Mouse (Mus musculus) heart, embryonic 15.5 days (tissue): ENCODE measurements at regions not wholly inside any gene's neighbourhood (a gene's known extent, or its start where the extent isn't known, plus 50 kb on each side); places are given as distances from the start of the nearest gene placed in this dataset.

ENCODE experiments used
- ATAC-seq: fragments of 200-750 bp; cut with Nextera tagmentation; replicated peaks from 2 replicates; pipeline ENCODE4 v1.8.0; 2017; ENCODE audit warnings: low read depth, moderate TSS enrichment; ENCODE audit not compliant: insufficient number of reproducible peaks, insufficient read depth, low FRiP score
- H3K27ac ChIP-seq: fragments of 300-500 bp; sonication (generic); 2 replicates; pipeline ENCODE4 v1.5.1; 2015; ENCODE audit warnings: mild to moderate bottlenecking, inconsistent platforms
- H3K27me3 ChIP-seq: fragments of 300-500 bp; sonication (generic); 2 replicates; pipeline ENCODE4 v1.6.1; 2015; ENCODE audit warnings: inconsistent platforms
- H3K36me3 ChIP-seq: fragments of 300-500 bp; sonication (generic); 2 replicates; pipeline ENCODE4 v1.6.1; 2015; ENCODE audit warnings: mild to moderate bottlenecking, inconsistent platforms
- H3K4me1 ChIP-seq: fragments of 300-500 bp; sonication (generic); replicated peaks from 2 replicates; pipeline ENCODE4 v1.6.1; 2015; ENCODE audit warnings: inconsistent platforms
- H3K4me2 ChIP-seq: fragments of 300-500 bp; sonication (generic); 2 replicates; pipeline ENCODE4 v1.6.1; 2015; ENCODE audit warnings: inconsistent platforms, mild to moderate bottlenecking, moderate library complexity
- H3K4me3 ChIP-seq: fragments of 300-500 bp; sonication (generic); 2 replicates; pipeline ENCODE4 v1.5.1; 2015; ENCODE audit warnings: mild to moderate bottlenecking, inconsistent platforms
- H3K9ac ChIP-seq: fragments of 300-500 bp; sonication (generic); 2 replicates; pipeline ENCODE4 v1.6.1; 2015; ENCODE audit warnings: mild to moderate bottlenecking, inconsistent platforms
- H3K9me3 ChIP-seq: fragments of 300-500 bp; sonication (generic); replicated peaks from 2 replicates; pipeline ENCODE4 v1.6.1; 2016; ENCODE audit warnings: inconsistent platforms
- WGBS: fragments of 180-500 bp; shearing (Covaris S2); methylation state at CpG from one replicate; pipeline ENCODE4 v1.1.7; 2015; ENCODE audit warnings: mixed read lengths; 5-methylcytosine and 5-hydroxymethylcytosine counted together

GRCm38 (mm10) chr1:51643640-51644039, 165.4 kb upstream of the Nabp1 start:
- Histone ChIP-seq H3K27me3 (no peaks in the 10 kb centered on the region), H3K27ac (no peak overlapping the region), H3K36me3 (no peaks in the 10 kb centered on the region), H3K4me1 (no peaks in the 10 kb centered on the region), H3K4me2 (no peak overlapping the region), H3K4me3 (no peak overlapping the region), H3K9ac (no peak overlapping the region), H3K9me3 (no peaks in the 10 kb centered on the region)
- ATAC-seq, result no peak
- 31% methylated on average over 3 of the region's 3 CpGs for WGBS

- Histone ChIP-seq H3K27me3 (no peaks in the 10 kb centered on the region), H3K36me3 (no peaks in the 10 kb centered on the region), H3K4me3 (no peak overlapping the region), H3K4me2 (no peak overlapping the region), H3K4me1 (peaks cover 7% of the 10 kb centered on the region), H3K27ac (no peak overlapping the region), H3K9ac (no peak overlapping the region), H3K9me3 (no peaks in the 10 kb centered on the region)
- ATAC-seq, result no peak
- 65% methylated on average over 6 of the region's 6 CpGs for WGBS
These were observed 160.5 kb upstream of the Nabp1 start for GRCm38 (mm10) chr1:51638519-51639302.

- no peak for ATAC-seq
- peaks cover 7% of the 10 kb centered on the region for H3K4me1 ChIP-seq
- no peaks in the 10 kb centered on the region for H3K27me3 ChIP-seq
- H3K27ac ChIP-seq, result no peak overlapping the region
- H3K4me3 ChIP-seq, result no peak overlapping the region
- no peak overlapping the region for H3K4me2 ChIP-seq
- H3K9ac ChIP-seq, result no peak overlapping the region
- WGBS, result 56% methylated on average over 7 of the region's 7 CpGs
- H3K36me3 ChIP-seq, result no peaks in the 10 kb centered on the region
- no peaks in the 10 kb centered on the region for H3K9me3 ChIP-seq
These were observed 157.8 kb upstream of the Nabp1 start for GRCm38 (mm10) chr1:51635881-51636515.

DNA sequence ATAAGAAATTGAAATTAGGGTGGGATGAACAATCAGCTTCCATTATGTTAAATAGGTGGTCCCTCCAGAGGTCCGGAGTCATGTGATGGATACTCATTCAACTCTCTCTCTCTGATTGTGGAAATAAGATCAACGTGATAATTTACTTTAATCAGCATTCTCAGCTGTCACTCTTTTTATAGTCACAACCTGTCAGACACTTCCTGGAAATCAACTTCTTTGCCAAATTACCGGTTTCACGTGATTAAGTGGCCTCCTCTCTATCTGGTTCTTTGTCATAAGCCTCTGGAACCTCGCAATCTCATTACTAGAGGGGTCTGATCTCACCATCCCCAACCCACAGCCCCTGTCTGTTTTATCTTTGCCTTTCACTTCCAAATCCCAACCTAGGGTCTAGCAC, 155.6 kb upstream of the Nabp1 start:
- peaks cover 7% of the 10 kb centered on the region for H3K4me1 ChIP-seq
- no peaks in the 10 kb centered on the region for H3K9me3 ChIP-seq
- no peak overlapping the region for H3K9ac ChIP-seq
- 71% methylated on average over 5 of the region's 5 CpGs for WGBS
- ATAC-seq, result no peak
- H3K27me3 ChIP-seq, result no peaks in the 10 kb centered on the region
- H3K27ac ChIP-seq, result no peak overlapping the region
- no peak overlapping the region for H3K4me3 ChIP-seq
- H3K36me3 ChIP-seq, result no peaks in the 10 kb centered on the region
- H3K4me2 ChIP-seq, result no peak overlapping the region

GRCm38 (mm10) chr1:51632851-51633250, 154.6 kb upstream of the Nabp1 start:
- no peak overlapping the region for H3K9ac ChIP-seq
- no peak for ATAC-seq
- H3K27ac ChIP-seq, result no peak overlapping the region
- H3K36me3 ChIP-seq, result no peaks in the 10 kb centered on the region
- peaks cover 7% of the 10 kb centered on the region for H3K4me1 ChIP-seq
- no peaks in the 10 kb centered on the region for H3K9me3 ChIP-seq
- no peaks in the 10 kb centered on the region for H3K27me3 ChIP-seq
- WGBS, result 74% methylated on average over 4 of the region's 4 CpGs
- no peak overlapping the region for H3K4me2 ChIP-seq
- no peak overlapping the region for H3K4me3 ChIP-seq

DNA sequence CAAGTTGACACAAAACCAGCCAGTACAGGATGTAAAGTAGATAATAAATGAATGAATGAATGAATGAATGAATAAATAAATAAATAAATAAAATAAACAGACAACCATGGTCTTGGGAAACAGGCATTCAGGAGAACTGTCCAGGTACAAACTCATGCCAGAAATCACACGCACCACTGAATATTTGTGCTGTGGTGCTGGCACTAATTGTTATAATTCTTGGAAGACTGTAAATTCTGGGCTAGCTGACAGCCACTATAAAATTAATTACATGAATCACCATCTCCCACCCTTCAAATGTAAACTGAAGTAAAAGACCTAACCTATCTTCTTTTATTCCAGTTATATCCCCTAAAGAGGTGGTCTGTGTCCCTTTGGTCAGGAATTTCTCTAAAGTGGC, 151.6 kb upstream of the Nabp1 start:
- Histone ChIP-seq H3K27ac (no peak overlapping the region), H3K9me3 (no peaks in the 10 kb centered on the region), H3K4me1 (no peaks in the 10 kb centered on the region), H3K9ac (no peak overlapping the region), H3K36me3 (no peaks in the 10 kb centered on the region), H3K4me3 (no peak overlapping the region), H3K27me3 (no peaks in the 10 kb centered on the region), H3K4me2 (no peak overlapping the region)
- 94% methylated on average over 1 of the region's 1 CpGs for WGBS
- ATAC-seq, result no peak

DNA sequence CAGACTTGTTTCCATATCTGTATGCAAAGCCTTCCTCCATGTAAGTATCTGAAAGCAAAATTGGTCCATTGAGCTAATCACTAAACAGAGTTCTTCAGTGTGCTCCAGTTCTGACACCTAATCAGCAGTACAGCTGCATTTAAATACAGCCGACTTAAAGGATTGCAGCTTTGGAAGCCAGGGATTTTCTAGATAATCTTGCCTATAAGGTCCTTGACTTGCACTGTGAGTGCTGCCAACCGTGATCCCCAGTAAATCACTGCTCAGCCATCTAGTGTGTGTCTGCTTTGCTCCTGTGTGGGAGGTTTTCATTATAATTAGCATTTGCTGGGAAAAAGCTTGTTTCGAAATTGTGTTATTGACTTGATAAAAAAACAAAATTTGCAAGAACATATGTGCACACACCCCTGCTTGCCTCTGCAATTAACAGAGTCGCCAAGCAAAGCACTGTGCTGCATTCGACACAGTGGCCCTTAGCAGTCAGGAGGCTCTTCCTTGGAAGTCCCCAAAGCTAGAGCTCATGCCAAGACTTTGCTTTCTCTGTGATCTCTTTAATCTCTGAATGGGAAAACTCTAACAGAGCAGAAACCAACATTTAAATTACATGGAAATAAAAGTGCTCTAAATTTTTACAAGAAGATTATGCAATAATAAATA, 150.0 kb upstream of the Nabp1 start:
- Histone ChIP-seq H3K4me3 (no peak overlapping the region), H3K9ac (no peak overlapping the region), H3K27ac (no peak overlapping the region), H3K9me3 (no peaks in the 10 kb centered on the region), H3K36me3 (no peaks in the 10 kb centered on the region), H3K27me3 (no peaks in the 10 kb centered on the region), H3K4me2 (no peak overlapping the region), H3K4me1 (no peaks in the 10 kb centered on the region)
- no peak for ATAC-seq
- WGBS, result 51% methylated on average over 5 of the region's 5 CpGs

DNA sequence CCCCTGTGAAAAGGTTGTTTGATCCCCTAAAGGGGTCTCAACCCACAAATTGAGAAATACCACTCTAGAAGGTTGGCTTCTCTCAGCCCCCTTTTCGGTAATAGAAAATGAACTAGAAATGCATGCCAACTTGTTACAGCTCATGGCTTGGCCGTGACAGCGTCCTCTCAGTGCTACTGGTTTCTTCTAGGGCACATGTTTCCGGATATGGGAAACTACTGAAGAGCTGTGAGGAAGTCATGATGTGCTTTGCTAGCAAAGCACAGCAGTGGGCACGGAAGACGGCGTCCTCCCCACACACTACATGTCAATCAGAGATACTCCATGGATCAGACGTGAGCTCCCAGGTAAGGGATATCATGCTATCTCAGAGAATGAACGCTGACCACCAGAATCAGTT, 148.1 kb upstream of the Nabp1 start:
- Histone ChIP-seq H3K27ac (no peak overlapping the region), H3K36me3 (no peaks in the 10 kb centered on the region), H3K4me1 (no peaks in the 10 kb centered on the region), H3K27me3 (no peaks in the 10 kb centered on the region), H3K4me2 (no peak overlapping the region), H3K9me3 (no peaks in the 10 kb centered on the region), H3K4me3 (no peak overlapping the region), H3K9ac (no peak overlapping the region)
- no peak for ATAC-seq
- WGBS, result 79% methylated on average over 9 of the region's 9 CpGs

GRCm38 (mm10) chr1:51625079-51625478, 146.9 kb upstream of the Nabp1 start:
- H3K4me1 ChIP-seq, result no peaks in the 10 kb centered on the region
- no peak overlapping the region for H3K27ac ChIP-seq
- 83% methylated on average over 7 of the region's 7 CpGs for WGBS
- no peak overlapping the region for H3K4me3 ChIP-seq
- H3K36me3 ChIP-seq, result no peaks in the 10 kb centered on the region
- no peak overlapping the region for H3K9ac ChIP-seq
- H3K4me2 ChIP-seq, result no peak overlapping the region
- H3K9me3 ChIP-seq, result no peaks in the 10 kb centered on the region
- ATAC-seq, result no peak
- H3K27me3 ChIP-seq, result no peaks in the 10 kb centered on the region

- Histone ChIP-seq H3K9ac (no peak overlapping the region), H3K4me1 (no peaks in the 10 kb centered on the region), H3K4me2 (no peak overlapping the region), H3K27ac (no peak overlapping the region), H3K9me3 (no peaks in the 10 kb centered on the region), H3K36me3 (no peaks in the 10 kb centered on the region), H3K27me3 (no peaks in the 10 kb centered on the region), H3K4me3 (no peak overlapping the region)
- 82% methylated on average over 2 of the region's 2 CpGs for WGBS
- ATAC-seq, result no peak
These were observed 146.3 kb upstream of the Nabp1 start for GRCm38 (mm10) chr1:51624551-51624950.

DNA sequence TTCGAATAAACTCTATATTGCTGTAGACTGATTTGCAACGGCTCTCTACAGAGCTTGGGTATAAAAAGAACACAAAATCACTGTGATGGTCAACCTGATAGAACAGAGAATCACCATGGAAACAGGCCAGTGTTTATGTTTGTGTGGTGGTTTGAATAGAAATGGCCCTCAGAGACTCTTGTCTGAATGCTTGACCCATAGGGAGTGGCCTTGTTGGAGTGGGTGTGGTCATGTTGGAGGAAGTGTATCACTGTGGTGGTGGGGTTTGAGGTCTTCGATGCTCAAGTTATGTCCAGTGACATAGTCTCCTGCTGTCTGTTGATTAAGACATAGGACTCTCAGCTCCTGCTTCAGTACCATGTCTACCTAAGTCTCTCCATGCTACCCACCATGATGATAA, 144.8 kb upstream of the Nabp1 start:
- ATAC-seq, result no peak
- H3K27me3 ChIP-seq, result no peaks in the 10 kb centered on the region
- no peak overlapping the region for H3K27ac ChIP-seq
- no peak overlapping the region for H3K9ac ChIP-seq
- no peaks in the 10 kb centered on the region for H3K4me1 ChIP-seq
- H3K4me2 ChIP-seq, result no peak overlapping the region
- H3K4me3 ChIP-seq, result no peak overlapping the region
- no peaks in the 10 kb centered on the region for H3K36me3 ChIP-seq
- no peaks in the 10 kb centered on the region for H3K9me3 ChIP-seq
- 83% methylated on average over 3 of the region's 3 CpGs for WGBS
